Mouse (Mus musculus): Measurements from ENCODE around the gene Sacs. TPM values are rescaled to one million over a fixed set of nuclear protein-coding genes. Genes with fewer than 3 reads are reported as not detected.

Gene Sacs
- total and polyA plus RNA-seq, 2 experiments from 2014 or later = 2.8 to 29.5 TPM

GRCm38 (mm10) chr14:61267908-61268475, 129.7 kb downstream of the Sacs start:
- H3K9ac ChIP-seq (replicated peaks; ENCODE audit: low read depth, low read length) = no peak overlapping the region

GRCm38 (mm10) chr14:61274414-61275198, 136.3 kb downstream of the Sacs start:
- Histone ChIP-seq H3K9me3 (replicated peaks; ENCODE audit: control insufficient read depth, low read length) (no peaks in the 10 kb centered on the region), H3K4me2 (ENCODE audit: low read depth, low read length) (peak overlapping the region; percentile 55), H3K36me3 (replicated peaks; ENCODE audit: control insufficient read depth, insufficient read depth, low read length) (no peaks in the 10 kb centered on the region), H3K27me3 (ENCODE audit: control insufficient read depth, insufficient read depth, low read length) (peaks cover 14% of the 10 kb centered on the region), H3K4me3 (ENCODE audit: low read depth, low read length) (peak overlapping the region; percentile 26), H3K9ac (replicated peaks; ENCODE audit: low read depth, low read length) (no peak overlapping the region), H3K4me1 (ENCODE audit: control insufficient read depth, insufficient read depth) (no peaks in the 10 kb centered on the region), H3K27ac (ENCODE audit: low read depth) (no peak overlapping the region)
- no peak for DNase-seq (ENCODE audit: low spot score)
- 6% methylated on average over 38 of the region's 38 CpGs for WGBS
- no peak for ATAC-seq (ENCODE audit: insufficient read depth, low read depth)
- TF ChIP-seq CTCF (IDR thresholded peaks at IDR 0.05; ENCODE audit: low read depth) (no peak), EP300 (IDR thresholded peaks at IDR 0.05; ENCODE audit: low read depth) (no peak)

More at GRCm38 (mm10) chr14:61267908-61268475, 129.7 kb downstream of the Sacs start:
- H3K4me2 ChIP-seq (ENCODE audit: low read depth, low read length) = no peak overlapping the region
- ATAC-seq (ENCODE audit: insufficient read depth, low read depth) (peak; percentile 60), DNase-seq (ENCODE audit: low spot score) (peak; percentile 60)
- H3K36me3 ChIP-seq (replicated peaks; ENCODE audit: control insufficient read depth, insufficient read depth, low read length) = no peaks in the 10 kb centered on the region
- H3K9me3 ChIP-seq (replicated peaks; ENCODE audit: control insufficient read depth, low read length) = 0 out of 2 replicates have a peak, but pooled peaks cover 3% of the 10 kb centered on the region
- H3K27me3 ChIP-seq (ENCODE audit: control insufficient read depth, insufficient read depth, low read length) = no peaks in the 10 kb centered on the region
- peaks cover 8% of the 10 kb centered on the region for H3K4me1 ChIP-seq (ENCODE audit: control insufficient read depth, insufficient read depth)
- 32% methylated on average over 5 of the region's 5 CpGs for WGBS
- H3K4me3 ChIP-seq (ENCODE audit: low read depth, low read length) = no peak overlapping the region
- peak overlapping the region; percentile 31 for H3K27ac ChIP-seq (ENCODE audit: low read depth)
- TF ChIP-seq CTCF (IDR thresholded peaks at IDR 0.05; ENCODE audit: low read depth) (no peak), EP300 (IDR thresholded peaks at IDR 0.05; ENCODE audit: low read depth) (no peak)

- no peak overlapping the region for H3K27ac ChIP-seq (ENCODE audit: low read depth)
- TF ChIP-seq CTCF (IDR thresholded peaks at IDR 0.05; ENCODE audit: low read depth) (peak; percentile 76), EP300 (IDR thresholded peaks at IDR 0.05; ENCODE audit: low read depth) (no peak)
- H3K27me3 ChIP-seq (ENCODE audit: control insufficient read depth, insufficient read depth, low read length) = peaks cover 14% of the 10 kb centered on the region
- ATAC-seq (ENCODE audit: insufficient read depth, low read depth) (no peak), DNase-seq (ENCODE audit: low spot score) (no peak)
- no peaks in the 10 kb centered on the region for H3K9me3 ChIP-seq (replicated peaks; ENCODE audit: control insufficient read depth, low read length)
- H3K4me1 ChIP-seq (ENCODE audit: control insufficient read depth, insufficient read depth) = no peaks in the 10 kb centered on the region
- 16% methylated on average over 1 of the region's 1 CpGs for WGBS
- no peak overlapping the region for H3K4me2 ChIP-seq (ENCODE audit: low read depth, low read length)
- H3K4me3 ChIP-seq (ENCODE audit: low read depth, low read length) = no peak overlapping the region
- H3K9ac ChIP-seq (replicated peaks; ENCODE audit: low read depth, low read length) = no peak overlapping the region
- H3K36me3 ChIP-seq (replicated peaks; ENCODE audit: control insufficient read depth, insufficient read depth, low read length) = no peaks in the 10 kb centered on the region
Observed at GRCm38 (mm10) chr14:61277285-61277684, 139.0 kb downstream of the Sacs start.

DNA sequence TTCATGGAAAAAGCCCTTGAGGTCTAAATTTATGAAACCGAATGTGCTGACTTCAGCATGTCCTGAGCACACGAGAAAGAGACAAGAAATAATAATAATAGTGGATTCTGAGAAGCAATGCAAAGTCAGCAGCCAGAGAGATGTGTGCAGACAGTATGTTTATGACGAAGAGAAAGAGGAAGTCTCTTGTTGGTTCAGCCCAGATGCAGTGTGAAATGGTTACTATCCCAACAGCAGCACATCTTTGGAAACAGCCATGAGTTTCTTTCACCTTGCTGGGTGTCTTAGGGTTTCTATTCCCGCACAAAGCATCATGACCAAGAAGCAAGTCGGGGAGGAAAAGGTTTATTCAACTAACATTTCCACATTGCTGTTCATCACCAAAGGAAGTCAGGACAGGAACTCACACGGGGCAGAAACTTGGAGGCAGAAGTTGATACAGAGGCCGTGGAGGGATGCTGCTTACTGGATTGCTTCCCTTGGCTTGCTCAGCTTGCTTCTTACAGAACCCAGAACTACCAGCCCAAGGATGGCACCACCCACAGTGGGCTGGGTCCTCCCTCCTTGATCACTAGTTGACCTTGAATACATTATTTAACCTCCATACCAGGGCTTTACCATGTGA, 140.5 kb downstream of the Sacs start:
- no peak for TF ChIP-seq CTCF (IDR thresholded peaks at IDR 0.05; ENCODE audit: low read depth)
- no peak for TF ChIP-seq EP300 (IDR thresholded peaks at IDR 0.05; ENCODE audit: low read depth)
- Histone ChIP-seq H3K4me1 (ENCODE audit: control insufficient read depth, insufficient read depth) (no peaks in the 10 kb centered on the region), H3K9ac (replicated peaks; ENCODE audit: low read depth, low read length) (no peak overlapping the region), H3K9me3 (replicated peaks; ENCODE audit: control insufficient read depth, low read length) (no peaks in the 10 kb centered on the region), H3K4me2 (ENCODE audit: low read depth, low read length) (no peak overlapping the region), H3K27ac (ENCODE audit: low read depth) (no peak overlapping the region), H3K4me3 (ENCODE audit: low read depth, low read length) (no peak overlapping the region), H3K36me3 (replicated peaks; ENCODE audit: control insufficient read depth, insufficient read depth, low read length) (no peaks in the 10 kb centered on the region), H3K27me3 (ENCODE audit: control insufficient read depth, insufficient read depth, low read length) (peaks cover 14% of the 10 kb centered on the region)
- 81% methylated on average over 7 of the region's 7 CpGs for WGBS
- no peak for ATAC-seq (ENCODE audit: insufficient read depth, low read depth)
- DNase-seq (ENCODE audit: low spot score) = no peak

DNA sequence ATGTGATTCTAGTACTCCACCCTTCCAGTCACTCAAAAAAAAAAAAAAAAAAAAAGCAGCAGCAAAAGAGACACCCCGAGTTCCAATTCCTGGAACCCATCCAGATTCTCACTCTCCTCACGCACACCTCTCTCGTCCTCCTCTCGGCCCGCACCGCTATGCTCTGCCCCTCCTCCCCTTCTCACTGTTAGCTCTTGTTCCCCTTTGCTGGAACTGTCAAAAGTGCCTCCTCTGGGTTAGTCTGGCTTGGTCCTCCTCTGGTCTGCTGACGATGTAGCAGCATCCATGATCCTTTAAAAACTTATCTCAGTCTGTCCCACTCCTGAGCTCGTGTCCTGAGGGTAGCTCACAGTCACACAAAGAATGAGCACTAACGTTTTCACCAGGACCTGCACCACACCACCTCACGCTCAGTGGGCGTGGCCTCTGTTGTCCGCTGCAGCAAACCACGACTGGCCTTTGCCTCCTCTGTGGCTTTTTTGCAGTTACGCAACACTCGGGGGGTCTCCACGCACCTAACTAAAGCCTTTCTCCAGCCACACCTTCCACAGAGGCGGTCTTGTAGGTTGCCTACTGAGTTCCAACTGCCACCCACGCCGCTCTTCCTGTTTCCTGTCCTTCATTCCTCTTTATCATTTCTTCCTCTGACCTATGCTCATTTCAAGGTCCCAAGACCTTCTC, 150.5 kb downstream of the Sacs start:
- DNase-seq (ENCODE audit: low spot score) (no peak), ATAC-seq (ENCODE audit: insufficient read depth, low read depth) (no peak)
- Histone ChIP-seq H3K27ac (ENCODE audit: low read depth) (no peak overlapping the region), H3K4me1 (ENCODE audit: control insufficient read depth, insufficient read depth) (no peaks in the 10 kb centered on the region), H3K36me3 (replicated peaks; ENCODE audit: control insufficient read depth, insufficient read depth, low read length) (no peaks in the 10 kb centered on the region), H3K9me3 (replicated peaks; ENCODE audit: control insufficient read depth, low read length) (no peaks in the 10 kb centered on the region), H3K4me2 (ENCODE audit: low read depth, low read length) (no peak overlapping the region), H3K4me3 (ENCODE audit: low read depth, low read length) (no peak overlapping the region), H3K9ac (replicated peaks; ENCODE audit: low read depth, low read length) (no peak overlapping the region), H3K27me3 (ENCODE audit: control insufficient read depth, insufficient read depth, low read length) (no peaks in the 10 kb centered on the region)
- 55% methylated on average over 19 of the region's 19 CpGs for WGBS
- no peak for TF ChIP-seq EP300 (IDR thresholded peaks at IDR 0.05; ENCODE audit: low read depth)
- TF ChIP-seq CTCF (IDR thresholded peaks at IDR 0.05; ENCODE audit: low read depth) = no peak

Other genes with a start within 250 kb of the Sacs start
- 6.4 and 23.0 TPM in 2 replicates for gene Tnfrsf19, start 92.0 kb upstream of the Sacs start, total RNA-seq (2014; rRNA removed; ENCODE audit: low replicate concordance)
- gene Tnfrsf19, start 92.0 kb upstream of the Sacs start, polyA plus RNA-seq (2015; fragmentation: Nextera tagmentation; extraction: Ambion mirVana) = 7.0 and 8.7 TPM in 2 replicates
- gene Sgcg, start 120.0 kb downstream of the Sacs start, total RNA-seq (2014; rRNA removed; ENCODE audit: low replicate concordance) = 97.9 and 117 TPM in 2 replicates
- gene Sgcg, start 120.0 kb downstream of the Sacs start, polyA plus RNA-seq (2015; fragmentation: Nextera tagmentation; extraction: Ambion mirVana) = 135 and 143 TPM in 2 replicates
- gene Arl11, start 171.3 kb downstream of the Sacs start, total RNA-seq (2014; rRNA removed; ENCODE audit: low replicate concordance) = not detected in 2 replicates
- gene Arl11, start 171.3 kb downstream of the Sacs start, polyA plus RNA-seq (2015; fragmentation: Nextera tagmentation; extraction: Ambion mirVana) = 0.33 and 0.79 TPM in 2 replicates
- 0.38 and 0.46 TPM in 2 replicates for gene Ebpl, start 222.0 kb downstream of the Sacs start, total RNA-seq (2014; rRNA removed; ENCODE audit: low replicate concordance)
- gene Ebpl, start 222.0 kb downstream of the Sacs start, polyA plus RNA-seq (2015; fragmentation: Nextera tagmentation; extraction: Ambion mirVana) = 2.9 and 3.4 TPM in 2 replicates